Mouse (Mus musculus) liver, embryonic 14.5 days (tissue): Measurements from ENCODE around the gene Lmln.
"Not testable (repeated sequence)": the region's sequence is repeated elsewhere in the genome, so short reads cannot be mapped to it uniquely, and the experiment has no call there.

Experiments used
- CTCF ChIP-seq: IDR thresholded peaks from 2 replicates; pipeline ENCODE4 v1.5.1; 2016; ENCODE audit warnings: antibody characterized with exemption, low read depth, control low read depth
- EP300 ChIP-seq: IDR thresholded peaks from 2 replicates; pipeline ENCODE4 v1.6.1; 2016; ENCODE audit warnings: antibody characterized with exemption, low read depth

DNA sequence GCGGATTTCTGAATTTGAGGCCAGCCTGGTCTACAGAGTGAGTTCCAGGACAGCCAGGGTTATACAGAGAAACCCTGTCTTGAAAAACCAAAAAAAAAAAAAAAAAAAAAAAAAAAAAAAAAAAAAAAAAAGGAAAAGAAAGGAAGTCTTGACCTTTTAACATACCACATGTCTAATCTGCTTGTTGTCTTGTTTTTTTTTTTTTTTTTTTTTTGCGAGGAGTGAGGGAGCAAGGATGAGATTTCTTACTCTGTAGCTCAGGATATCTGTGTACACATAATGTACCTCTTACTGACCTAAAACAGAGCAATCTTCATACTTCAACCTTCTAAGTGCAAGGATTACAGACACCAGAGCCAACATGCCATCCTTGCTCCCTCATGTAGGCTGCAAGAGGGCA lies 7.4 kb upstream of the Lmln start:
- TF ChIP-seq CTCF, EP300: not testable (repeated sequence)
